Mouse (Mus musculus) CD8-positive naive resting alpha-beta T cell, adult 2 months (primary cell): ENCODE measurements at regions not wholly inside any gene's neighbourhood (a gene's known extent, or its start where the extent isn't known, plus 50 kb on each side); places are given as distances from the start of the nearest gene placed in this dataset.
A peak's percentile ranks its signal among the peaks of the same experiment; 100 is the strongest.

Experiments
- DNase-seq, 2 experiments: peaks; one replicate each; pipeline ENCODE4 v3.0.0; 2022; ENCODE audit warnings: low read depth in 2 of 2, low spot score in 2 of 2

DNA sequence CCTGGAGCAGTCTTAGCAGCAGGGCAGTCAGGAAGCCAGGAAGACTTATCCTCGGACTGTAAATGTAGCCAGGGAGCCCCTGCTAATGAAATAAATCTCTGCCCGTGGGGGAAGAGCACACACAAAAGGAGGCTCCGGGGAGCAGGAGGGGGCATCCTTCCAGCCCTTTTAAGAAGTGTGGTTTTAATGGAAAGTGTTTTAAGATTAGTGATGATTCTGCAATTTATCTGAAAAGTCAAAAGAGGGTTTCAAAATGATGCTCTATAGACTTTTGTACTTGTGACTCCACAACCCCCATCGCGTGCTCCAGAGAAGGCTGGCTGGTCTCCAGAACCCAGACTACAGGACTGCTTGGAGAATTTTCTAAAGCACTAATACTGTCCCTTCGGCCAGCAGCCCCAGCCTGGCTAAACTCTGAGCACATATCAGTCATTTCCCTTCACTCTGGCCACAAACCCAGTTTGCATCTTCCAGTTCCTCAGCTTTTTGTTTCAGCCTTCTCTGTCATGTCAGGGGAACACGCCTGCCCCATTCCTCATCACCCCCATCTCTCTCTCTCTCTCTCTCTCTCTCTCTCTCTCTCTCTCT, 202.0 kb upstream of the Spdye4c start:
- no peak for DNase-seq

DNA sequence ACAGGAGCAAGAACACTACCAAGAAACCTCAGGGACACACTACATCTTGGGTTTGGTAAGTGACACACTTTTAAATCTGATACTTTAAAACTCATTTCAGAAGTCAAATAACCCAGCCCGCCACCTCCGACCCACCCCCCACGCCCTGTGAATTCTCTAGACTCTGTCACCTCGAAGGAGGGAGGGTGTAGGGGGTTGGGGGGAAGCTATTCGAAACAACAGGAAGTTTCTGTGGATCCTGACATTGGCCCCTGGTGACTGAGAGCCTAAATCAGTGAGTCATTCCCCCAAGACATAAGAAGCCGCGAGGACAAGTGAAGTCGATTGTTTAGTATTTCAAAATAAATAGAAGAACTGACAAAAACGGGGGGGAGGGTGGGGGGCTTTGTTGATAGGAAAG, 198.7 kb upstream of the Spdye4c start:
- peak in 1 of 2 experiments; percentile 26 for DNase-seq

DNA sequence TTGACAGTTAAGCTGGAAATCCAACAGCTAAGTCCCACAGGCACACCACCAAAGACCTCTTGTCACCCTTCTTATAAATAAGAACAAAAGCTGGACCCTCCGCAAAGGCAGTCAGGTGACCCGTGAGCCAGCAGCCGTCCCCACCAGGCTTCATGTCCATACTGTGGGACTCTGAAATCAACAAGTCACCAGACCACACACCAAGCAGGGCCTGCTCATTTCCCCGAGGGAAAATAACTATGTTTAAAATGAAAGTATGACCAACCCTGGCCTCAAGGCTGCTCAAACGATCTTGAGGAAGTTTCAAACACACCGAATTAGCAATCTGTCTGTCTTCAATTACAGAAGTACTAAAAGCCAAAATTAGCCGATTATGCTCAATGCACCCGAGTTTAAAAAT, 197.6 kb upstream of the Spdye4c start:
- no peak for DNase-seq

DNA sequence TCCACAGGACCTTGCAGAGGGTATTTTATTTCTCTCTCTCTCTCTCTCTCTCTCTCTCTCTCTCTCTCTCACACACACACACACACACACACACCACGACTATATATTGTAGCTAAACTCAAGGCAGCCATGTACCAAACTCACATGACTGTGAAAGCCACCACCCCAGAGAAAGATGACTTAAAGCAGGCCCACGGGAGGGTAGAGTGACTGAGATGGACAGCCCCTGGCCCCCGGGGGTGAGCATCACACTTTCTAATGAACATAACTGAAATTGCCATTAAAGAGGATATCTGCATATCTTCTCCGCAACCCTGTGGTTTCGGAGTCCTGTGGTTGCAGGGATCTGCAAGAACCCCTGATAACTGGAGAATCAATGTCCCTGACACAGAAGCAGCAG, 197.1 kb upstream of the Spdye4c start:
- no peak for DNase-seq

DNA sequence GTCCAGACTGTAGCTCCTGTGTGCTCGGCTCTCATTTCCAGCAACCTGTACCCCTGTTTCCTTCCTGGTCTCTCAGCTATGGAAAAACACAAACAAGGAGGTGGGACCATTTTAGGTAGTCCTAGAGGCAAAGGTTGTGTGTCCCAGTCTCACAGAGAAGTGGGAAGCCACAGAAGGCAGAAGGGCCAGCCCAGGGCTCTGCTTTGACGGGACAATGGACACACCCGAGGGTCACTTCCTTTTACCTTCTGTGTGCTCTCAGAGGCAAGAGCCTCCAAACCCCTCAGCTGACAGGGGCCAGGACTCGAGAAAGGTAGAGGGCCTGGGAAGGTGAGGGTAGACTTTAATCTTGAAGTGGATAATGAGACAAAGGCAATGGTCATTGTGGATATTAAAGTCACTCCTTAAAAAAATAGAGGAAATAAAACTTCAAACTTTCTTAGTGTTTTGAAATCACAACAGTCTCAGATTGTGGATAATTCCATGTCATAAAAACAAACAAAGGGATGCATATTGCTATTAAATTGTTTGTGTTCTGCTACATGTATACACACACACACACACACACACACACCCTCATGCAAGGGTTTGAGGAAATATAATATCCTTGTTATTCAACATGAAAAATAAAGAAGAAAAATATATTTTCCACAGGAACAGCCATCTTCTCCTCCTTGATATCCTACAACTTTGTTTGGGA, 195.6 kb upstream of the Spdye4c start:
- DNase-seq = no peak

DNA sequence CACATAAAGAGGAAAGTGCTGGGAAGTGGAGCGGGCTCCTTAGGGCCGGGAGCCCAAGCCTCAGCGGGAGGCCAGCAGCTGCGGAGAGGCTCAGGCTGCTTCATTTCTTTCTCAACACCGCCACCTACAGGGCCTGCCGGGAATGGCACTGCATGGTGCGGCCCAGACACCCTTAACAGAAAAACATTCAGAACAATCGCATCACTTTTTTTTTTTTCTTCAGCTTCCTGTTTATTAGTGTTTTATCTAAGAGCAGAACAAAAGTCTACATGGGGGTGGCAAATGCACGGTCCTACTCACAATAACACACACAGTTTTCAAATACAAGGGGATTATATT, 195.0 kb upstream of the Spdye4c start:
- peak; percentile 92 to 95 for DNase-seq

DNA sequence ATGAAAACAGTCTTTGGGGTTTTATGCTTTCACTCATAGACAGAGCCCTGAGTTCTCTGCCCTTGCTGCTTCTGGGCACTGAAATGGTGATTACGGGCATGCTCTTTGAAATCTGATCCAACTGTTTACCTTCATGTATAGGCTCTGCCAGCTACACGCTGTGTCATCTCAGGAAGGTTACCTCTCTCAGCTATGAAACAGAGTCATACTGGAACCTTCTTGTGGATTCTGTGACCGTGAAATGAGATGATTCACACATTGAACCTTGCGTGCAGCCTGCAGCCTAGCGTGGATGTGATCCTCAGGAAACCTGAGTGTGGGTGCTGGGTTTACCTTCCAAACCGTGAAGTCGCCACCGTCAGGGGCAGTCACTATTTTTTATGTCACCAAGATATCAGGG, 189.7 kb upstream of the Spdye4c start:
- DNase-seq = no peak

DNA sequence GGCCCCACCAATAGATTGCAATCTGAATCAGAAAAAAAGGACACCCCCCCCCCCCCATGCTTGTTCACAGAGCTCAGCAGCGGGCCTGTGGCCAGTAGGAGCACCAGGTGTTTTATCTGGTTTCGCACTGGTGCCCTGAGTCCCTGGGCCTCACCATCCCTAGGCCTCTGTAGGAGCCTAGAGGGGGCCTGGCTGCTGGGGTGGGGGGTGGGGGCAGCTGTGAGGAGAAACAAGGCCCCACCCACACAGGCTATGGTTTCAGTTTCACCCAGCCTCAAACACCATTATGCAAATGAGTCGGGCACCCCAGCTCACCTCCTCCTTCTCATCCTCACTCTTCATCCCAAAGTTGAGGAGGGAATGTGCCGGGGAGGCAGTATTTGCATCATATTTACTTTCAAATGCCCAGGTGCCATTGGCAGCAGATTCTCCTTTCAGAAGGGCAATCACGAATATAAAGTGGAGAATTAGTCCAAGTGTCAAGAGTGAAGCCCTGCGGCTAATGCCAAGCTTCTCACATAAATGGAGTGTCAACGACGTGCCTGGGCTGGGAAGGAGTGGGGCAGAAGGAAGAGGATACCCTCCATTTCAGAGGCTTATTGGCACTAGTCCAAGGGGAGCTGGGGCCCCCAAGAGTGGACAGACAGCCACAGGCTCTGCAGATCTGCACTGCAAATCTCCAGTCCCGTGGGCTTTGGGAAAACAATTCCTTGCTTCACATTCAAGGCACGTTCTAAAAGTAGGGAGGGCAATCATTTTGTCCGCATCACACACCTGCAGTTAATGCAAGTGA, 187.7 kb upstream of the Spdye4c start:
- DNase-seq = no peak

DNA sequence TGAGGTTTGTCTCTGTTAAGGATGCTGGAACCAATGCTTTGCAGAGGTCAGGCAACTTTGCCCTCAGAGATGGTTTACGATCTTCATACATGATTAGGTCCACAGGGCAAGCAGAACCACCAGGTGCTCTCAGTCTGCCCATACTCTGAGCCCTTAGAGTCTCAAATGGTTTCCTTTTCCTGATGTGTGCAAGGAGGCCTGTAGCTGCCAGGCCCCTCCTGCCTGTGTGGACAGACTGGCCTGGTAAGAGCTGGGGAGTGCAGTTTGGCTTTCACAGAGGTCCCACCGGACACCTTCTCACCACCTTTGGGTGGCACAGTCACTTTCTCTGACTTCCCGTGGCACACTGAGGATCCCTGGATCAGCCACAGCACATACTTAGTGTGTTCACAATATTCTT, 186.6 kb upstream of the Spdye4c start:
- DNase-seq = no peak

DNA sequence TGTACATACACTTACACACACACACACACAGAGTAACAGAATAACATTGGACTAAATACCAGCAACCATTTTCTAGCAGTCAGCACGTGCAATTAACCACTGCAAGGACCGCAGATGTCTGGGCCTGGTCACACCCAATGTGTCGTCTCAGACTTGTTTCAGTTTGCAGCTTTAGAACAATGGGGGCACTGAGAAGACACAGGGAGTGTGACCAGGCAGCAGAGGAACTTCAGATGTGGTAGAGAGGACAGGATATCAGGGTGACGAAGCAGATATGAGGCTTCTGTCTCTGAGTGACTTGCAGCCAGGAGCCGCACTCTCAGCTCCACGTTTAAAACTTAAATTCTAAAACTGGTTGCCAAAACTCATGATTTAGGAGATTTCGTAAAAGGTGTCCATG, 183.9 kb upstream of the Spdye4c start:
- no peak for DNase-seq

DNA sequence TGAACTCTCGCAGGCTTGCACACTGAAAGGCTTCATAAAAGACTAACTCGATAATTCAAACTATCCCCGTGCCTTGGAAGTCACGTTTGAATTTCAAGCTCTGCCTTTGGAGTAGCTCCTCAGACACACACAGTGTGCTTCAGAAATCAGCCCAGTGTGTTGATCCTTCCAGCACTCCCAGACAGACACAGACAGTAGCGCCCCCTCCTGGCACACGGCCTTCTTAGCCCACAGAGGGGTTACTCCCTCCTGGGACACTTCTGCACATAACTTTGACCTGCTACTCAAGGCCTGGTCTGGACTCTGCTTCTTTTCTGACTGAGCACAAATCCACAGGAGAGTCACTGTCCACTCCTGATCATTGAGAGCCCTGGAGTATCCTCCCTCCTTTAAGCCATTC, 182.3 kb upstream of the Spdye4c start:
- peak; percentile 28 to 49 for DNase-seq

DNA sequence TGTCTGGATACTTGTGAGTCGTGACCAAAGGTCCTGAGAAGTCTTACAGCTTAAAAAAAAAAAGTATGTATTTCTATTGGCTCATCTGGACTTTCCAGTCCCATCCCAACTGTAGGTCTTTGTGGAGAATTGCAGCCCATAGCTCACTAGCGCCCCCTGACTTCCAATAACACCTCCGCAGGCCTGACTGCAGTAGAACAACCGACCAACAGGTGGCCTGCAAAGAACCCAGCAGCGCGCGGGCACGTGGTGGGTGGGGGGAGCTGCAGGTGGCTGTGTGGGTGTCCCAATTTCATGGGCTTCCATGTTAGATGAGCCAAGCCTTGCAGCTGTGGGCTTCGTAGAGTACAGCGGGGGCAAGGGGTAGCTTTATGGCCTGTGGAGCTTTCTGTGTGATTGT, 178.7 kb upstream of the Spdye4c start:
- DNase-seq = peak; percentile 74 to 80

DNA sequence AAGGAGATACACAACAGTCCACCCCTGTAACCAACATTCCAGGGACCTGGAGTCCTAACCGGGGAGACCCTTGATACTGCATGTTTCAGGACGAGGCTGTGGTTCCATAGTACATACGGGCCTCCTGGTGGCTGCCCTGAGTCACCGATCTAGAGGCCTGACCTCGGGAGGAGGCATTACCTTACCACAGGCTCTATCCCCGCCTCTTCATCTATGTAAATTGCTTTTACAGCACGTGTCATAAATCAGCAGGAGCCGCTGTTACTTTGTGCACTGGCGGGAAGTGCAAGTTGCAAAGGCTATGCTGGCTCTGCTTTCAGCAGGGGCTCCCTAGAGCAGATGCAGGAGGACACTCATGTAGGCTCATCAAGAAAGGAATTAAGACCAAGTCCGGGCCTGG, 178.0 kb upstream of the Spdye4c start:
- DNase-seq = peak in 1 of 2 experiments; percentile 25

DNA sequence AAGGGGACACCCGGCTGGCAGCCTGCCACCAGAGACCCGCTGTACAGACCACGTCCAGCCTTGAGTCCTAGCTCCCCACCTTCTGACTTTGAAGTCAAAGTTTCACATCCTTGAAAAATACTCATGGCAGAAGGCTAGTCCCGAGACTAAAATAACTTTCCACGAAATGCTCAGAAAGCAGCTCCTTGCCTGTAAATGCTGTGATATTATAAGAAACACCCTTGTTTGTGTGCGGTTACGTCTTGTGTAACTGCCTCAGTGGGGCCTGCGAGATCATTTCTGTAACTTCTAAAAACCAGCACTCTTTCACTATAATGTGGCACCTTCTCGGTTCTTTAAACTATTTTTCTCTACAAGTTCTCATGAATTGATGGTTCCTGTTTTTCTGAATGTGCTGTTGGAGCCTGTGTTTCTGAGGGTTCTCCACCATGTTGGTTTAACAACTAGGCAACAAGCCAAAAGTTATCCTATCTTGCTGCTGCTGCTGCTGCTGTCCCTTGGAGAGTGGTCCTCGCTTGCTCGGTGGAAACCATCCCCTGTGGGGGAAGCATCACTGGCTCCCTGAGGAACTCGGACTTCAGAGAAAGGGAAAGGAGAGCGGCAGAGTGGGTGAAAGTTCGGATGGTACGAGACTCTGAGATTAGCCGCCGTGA, 176.3 kb upstream of the Spdye4c start:
- DNase-seq = no peak

DNA sequence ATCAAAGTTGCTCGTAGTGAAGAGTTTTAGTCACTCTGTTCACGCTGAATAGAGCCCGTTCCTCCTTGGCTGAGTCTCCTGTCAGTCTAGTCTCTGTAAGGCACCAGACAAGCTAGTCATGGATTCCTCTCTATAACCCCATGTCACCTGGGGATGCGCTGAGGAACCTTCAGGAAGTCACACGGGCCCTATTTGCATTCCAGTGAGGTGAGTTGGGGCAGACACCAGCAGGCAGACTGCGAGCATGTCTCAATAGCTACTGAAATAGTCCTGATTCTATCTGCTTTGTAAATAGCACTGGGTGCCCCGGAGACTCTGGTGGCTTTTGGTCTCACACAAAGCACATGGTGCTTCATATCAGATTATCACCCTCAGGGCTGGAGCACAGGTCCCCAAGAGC, 174.6 kb upstream of the Spdye4c start:
- DNase-seq = no peak

DNA sequence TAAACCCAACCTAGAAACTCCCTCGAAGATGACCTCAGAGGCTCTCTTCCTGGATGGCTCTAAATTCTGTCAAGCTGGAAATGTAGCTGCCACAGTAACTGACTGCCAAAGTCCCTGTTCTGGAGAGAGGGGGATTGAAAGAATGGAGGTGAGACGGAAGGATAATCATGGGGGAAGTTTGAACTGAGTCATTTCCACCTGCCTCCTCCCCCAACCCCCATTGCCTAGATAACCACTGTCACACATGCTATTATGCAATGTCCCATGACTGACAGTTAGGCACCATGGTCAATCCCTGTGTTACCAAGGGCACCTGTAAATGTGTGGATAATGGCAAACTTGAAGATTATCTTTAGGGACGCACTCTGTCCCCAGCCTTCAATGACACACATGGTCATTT, 172.0 kb upstream of the Spdye4c start:
- DNase-seq = no peak

DNA sequence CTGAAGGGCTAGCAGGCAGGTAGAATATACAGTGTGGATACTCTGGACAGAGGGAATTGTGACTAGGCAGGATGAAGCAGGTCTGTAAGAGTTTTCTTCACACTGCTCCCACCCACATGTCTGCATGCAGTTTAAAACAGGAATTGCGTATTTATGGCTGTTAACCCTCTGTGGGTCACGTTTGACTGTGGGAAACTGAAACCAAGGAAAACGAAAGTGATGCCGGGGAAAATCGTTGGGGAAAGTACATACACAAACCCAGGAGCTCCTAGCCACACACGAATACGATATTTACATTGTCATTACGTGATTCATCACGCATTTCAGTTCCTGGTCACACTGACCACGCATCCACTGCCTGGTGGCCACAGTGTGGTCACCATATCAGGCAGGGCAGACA, 170.6 kb upstream of the Spdye4c start:
- DNase-seq = no peak

DNA sequence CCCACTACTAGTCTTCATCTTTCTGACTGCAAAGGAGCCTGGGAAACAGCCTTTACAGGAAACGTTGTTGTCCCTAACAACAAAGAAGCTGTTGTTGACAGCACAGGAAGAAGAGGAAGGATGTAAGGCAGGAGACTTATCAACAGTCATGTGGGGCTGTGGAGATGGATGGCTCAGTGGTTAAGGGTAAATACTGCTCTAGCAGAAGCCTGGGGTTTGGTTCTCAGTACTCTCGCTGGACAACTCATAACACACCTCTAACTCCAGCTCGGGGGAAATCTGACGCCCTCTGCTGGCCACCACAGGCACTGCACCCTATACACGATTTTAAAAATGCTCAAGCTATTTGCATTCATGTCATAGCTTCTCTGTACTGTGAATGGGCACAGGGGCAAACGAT, 168.3 kb upstream of the Spdye4c start:
- peak in 1 of 2 experiments; percentile 26 for DNase-seq

DNA sequence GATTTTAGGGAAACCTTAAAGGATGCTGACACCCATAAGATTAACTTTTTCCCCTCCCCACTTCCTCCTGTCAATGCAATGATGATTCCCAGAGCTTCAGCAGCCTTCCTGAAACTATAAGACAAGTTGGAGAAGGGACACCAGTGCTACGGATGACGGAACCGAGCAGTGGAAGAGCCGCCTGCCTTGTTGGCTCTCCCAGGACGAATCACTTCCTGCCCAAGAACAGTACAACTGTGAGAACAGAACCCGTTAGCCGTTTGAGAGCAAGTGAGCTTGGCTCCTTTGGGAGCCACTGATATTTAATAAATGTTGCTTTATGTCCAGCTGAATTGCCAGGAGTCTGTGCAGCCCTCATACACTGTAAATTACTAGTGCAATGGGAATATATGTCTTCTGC, 166.8 kb upstream of the Spdye4c start:
- DNase-seq = no peak

DNA sequence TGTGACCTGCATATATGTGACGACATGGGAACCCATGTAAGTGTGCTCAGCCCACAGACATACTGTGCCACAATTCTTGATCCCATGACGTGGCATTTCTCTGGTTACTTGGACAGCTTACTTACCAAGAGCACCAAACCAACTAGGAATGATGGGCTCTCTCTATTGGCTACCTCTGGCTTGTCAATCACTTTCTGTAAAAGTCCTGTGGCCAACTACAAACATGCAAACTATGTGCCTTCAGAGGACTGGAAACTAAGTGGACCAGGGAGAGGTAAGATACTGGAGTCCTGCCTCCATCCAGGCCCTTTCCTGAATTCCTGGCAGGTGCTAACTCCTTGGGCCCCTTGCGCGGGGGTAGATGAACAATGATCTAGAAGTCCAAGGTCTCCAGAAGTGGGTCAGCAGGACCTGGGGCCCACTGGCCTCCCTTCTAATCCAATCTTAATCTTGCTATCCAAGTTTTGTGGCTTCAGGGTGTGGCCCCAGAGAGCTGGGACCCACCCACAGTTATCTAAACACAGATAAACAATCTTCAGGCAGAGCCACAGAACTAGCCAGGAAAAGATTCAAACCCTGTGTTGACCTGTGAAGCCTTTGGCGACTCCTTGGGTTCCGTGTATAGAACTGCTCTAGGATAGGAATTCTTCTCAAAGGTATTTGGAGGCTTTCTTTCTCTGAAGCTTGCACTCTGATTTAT, 163.7 kb upstream of the Spdye4c start:
- DNase-seq = no peak

DNA sequence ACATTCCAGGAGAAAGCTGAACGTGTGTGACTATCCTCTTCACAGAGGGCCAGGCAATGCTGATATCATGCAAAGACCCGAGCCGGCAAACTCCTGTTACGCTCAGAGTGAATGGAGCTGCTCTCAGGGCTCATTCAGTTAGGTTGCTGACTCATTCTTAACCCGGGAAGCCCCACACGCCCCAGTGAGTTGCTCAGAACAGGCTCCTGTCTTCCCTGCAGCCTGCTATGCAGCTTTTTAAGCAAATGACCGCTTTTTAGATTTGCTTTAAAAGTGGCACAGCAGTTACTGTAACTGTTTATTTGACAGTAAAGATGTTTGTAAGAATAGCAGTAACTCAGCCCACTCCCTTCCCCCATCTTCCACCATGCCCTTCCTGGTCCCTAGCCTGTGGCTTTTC, 162.9 kb upstream of the Spdye4c start:
- peak in 1 of 2 experiments; percentile 7 for DNase-seq
